In the genomic region with DNA sequence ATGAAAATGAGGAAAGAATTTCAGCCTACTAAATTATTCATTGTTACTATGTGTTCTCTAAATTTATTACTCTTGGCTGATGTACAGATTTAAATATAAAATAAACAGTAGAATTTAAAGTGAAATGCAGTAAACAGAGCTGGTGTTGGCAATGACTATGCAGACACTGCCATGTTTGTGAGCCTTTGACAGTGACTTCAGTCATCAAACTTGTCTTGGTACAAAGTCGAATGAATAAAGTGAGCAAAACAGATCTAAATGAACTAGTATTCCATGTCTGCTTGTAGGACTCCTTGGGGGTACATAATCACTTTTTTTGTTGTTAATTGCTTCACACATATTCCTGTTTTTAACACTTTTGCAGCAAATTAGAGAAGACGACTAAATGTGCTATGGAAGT, we compare ENCODE assay signal across 17 mouse cellular contexts.
"Had no signal": no experiment of that assay in that cellular context is flagged by ENCODE, and none has a peak within 500 bp of the region (broad histone marks: within the 10 kb centered on the region; RNA-seq: fewer than 3 reads in every experiment).

No protein-coding gene starts in this region.

- H3K9ac ChIP-seq: lung, embryonic 15.5 days; midbrain, embryonic 13.5 days; midbrain, embryonic 15.5 days; neural tube, embryonic 12.5 days; stomach, embryonic 15.5 days had no signal

- ATAC-seq: lung, postnatal 0 days; midbrain, embryonic 13.5 days; midbrain, embryonic 15.5 days had no signal

- H3K27me3 ChIP-seq: lung, embryonic 15.5 days; megakaryocyte, embryonic 14.5 days; midbrain, embryonic 13.5 days; midbrain, embryonic 15.5 days; neural tube, embryonic 12.5 days; stomach, embryonic 15.5 days had no signal

- H3K4me1 ChIP-seq: lung, embryonic 15.5 days; megakaryocyte, embryonic 14.5 days; midbrain, embryonic 15.5 days; neural tube, embryonic 12.5 days; stomach, embryonic 15.5 days had no signal

- H3K4me2 ChIP-seq: lung, embryonic 15.5 days; midbrain, embryonic 11.5 days; midbrain, embryonic 13.5 days; midbrain, embryonic 15.5 days; neural tube, embryonic 12.5 days; stomach, embryonic 15.5 days had no signal

- H3K4me3 ChIP-seq: lung, embryonic 15.5 days; megakaryocyte, embryonic 14.5 days; midbrain, embryonic 13.5 days; midbrain, embryonic 15.5 days; neural tube, embryonic 12.5 days; stomach, embryonic 15.5 days had no signal

- H3K36me3 ChIP-seq: lung, embryonic 15.5 days; midbrain, embryonic 13.5 days; midbrain, embryonic 15.5 days; neural tube, embryonic 12.5 days; stomach, embryonic 15.5 days had no signal

- H3K27ac ChIP-seq: lung, embryonic 15.5 days; macrophage; midbrain, embryonic 13.5 days; midbrain, embryonic 15.5 days; neural tube, embryonic 12.5 days; stomach, embryonic 15.5 days; stomach, postnatal 0 days had no signal

- DNase-seq: lung, adult 2 months; lung, postnatal 14 days; lung, postnatal 36 days; right cerebral cortex, postnatal 14 days; thymus, adult 2 months; thymus, postnatal 25 days; thymus, postnatal 4 days had no signal

- H3K9me3 ChIP-seq: lung, embryonic 15.5 days; midbrain, embryonic 13.5 days; midbrain, embryonic 15.5 days; neural tube, embryonic 12.5 days; stomach, embryonic 15.5 days had no signal
